Mouse (Mus musculus) lung, embryonic 16.5 days (tissue): ENCODE data around the gene Mvb12b. TPM values are rescaled to one million over a fixed set of nuclear protein-coding genes. Genes with fewer than 3 reads are reported as not detected.

Experiments used
- polyA plus RNA-seq: library from polyadenylated mRNA; unstranded; fragments of >200 nt; fragmentation: Nextera tagmentation; extraction: Ambion mirVana; gene quantifications from 2 replicates; pipeline ENCODE4 v1.2.1, GENCODE M21; 2015

Mvb12b gene
- polyA plus RNA-seq, 1 experiment from 2014 or later = 21.6 TPM

Other genes starting within 250 kb of the Mvb12b start
- 0.05 TPM in 1 of 2 replicates, not detected in the other for gene Lmx1b, start 247.4 kb downstream of the Mvb12b start, polyA plus RNA-seq